Mouse (Mus musculus) heart, embryonic 16.5 days (tissue): ENCODE data around the gene Spcs2. TPM values are rescaled to one million over a fixed set of nuclear protein-coding genes. Genes with fewer than 3 reads are reported as not detected.

ENCODE experiments used
- ATAC-seq: fragments of 200-750 bp; cut with Nextera tagmentation; replicated peaks from 2 replicates; pipeline ENCODE4 v1.8.0; 2017; ENCODE audit warnings: moderate number of reproducible peaks; ENCODE audit not compliant: insufficient read depth, low FRiP score; ENCODE audit errors: extremely low read depth
- H3K27ac ChIP-seq: fragments of 300-500 bp; sonication (generic); 2 replicates; pipeline ENCODE4 v1.5.1; 2014; ENCODE audit warnings: mild to moderate bottlenecking, low read length, control low read depth, moderate library complexity
- H3K27me3 ChIP-seq: fragments of 300-500 bp; sonication (generic); 2 replicates; pipeline ENCODE4 v1.6.1; 2014; ENCODE audit warnings: low read length, mixed read lengths; ENCODE audit not compliant: control insufficient read depth, insufficient read depth
- H3K36me3 ChIP-seq: fragments of 300-500 bp; sonication (generic); 2 replicates; pipeline ENCODE4 v1.6.1; 2014; ENCODE audit not compliant: control insufficient read depth, insufficient read depth
- H3K4me1 ChIP-seq: fragments of 300-500 bp; sonication (generic); 2 replicates; pipeline ENCODE4 v1.6.1; 2014; ENCODE audit warnings: low read length, mixed read lengths; ENCODE audit not compliant: control insufficient read depth, insufficient read depth
- H3K4me2 ChIP-seq: fragments of 300-500 bp; sonication (generic); 2 replicates; pipeline ENCODE4 v1.6.1; 2014; ENCODE audit warnings: low read depth, mild to moderate bottlenecking, control low read depth, low read length
- H3K4me3 ChIP-seq: fragments of 300-500 bp; sonication (generic); 2 replicates; pipeline ENCODE4 v1.5.1; 2014; ENCODE audit warnings: mild to moderate bottlenecking, control low read depth, low read length
- H3K9ac ChIP-seq: fragments of 300-500 bp; sonication (generic); 2 replicates; pipeline ENCODE4 v1.6.1; 2014; ENCODE audit warnings: low read length, control low read depth
- H3K9me3 ChIP-seq: fragments of 300-500 bp; sonication (generic); replicated peaks from 2 replicates; pipeline ENCODE4 v1.6.1; 2016; ENCODE audit warnings: low read length; ENCODE audit not compliant: control insufficient read depth
- WGBS: fragments of 180-500 bp; shearing (Covaris S2); extraction: QIAGEN DNeasy Blood & Tissue Kit; methylation state at CpG from one replicate; pipeline ENCODE4 v1.1.7; 2014; 5-methylcytosine and 5-hydroxymethylcytosine counted together
- polyA plus RNA-seq: library from polyadenylated mRNA; unstranded; fragments of >200 nt; fragmentation: Nextera tagmentation; extraction: Ambion mirVana; gene quantifications from 2 replicates; pipeline ENCODE4 v1.2.1, GENCODE M21; 2015

Gene Spcs2
- polyA plus RNA-seq, 1 experiment from 2014 or later = 224 TPM

DNA sequence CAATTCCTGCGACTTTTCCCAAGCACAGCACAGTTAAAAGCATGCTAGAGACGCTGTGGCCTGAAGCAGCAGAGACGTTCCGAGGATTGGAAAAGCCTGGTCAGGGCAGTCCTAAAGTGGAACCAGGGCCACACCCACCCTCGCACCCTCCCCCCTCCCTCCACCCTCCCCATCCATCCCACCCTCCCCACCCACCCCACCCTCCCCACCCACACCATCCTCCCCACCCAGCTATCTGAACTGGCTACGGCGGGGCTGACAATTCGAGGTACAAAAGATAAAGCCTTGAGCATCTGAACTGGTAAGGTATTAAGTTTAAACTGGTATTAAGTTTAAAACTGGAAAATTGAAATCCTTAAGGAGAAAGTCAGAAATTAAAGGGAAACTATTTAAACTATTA is 59.7 kb downstream of the Spcs2 start:
- no peak for ATAC-seq

DNA sequence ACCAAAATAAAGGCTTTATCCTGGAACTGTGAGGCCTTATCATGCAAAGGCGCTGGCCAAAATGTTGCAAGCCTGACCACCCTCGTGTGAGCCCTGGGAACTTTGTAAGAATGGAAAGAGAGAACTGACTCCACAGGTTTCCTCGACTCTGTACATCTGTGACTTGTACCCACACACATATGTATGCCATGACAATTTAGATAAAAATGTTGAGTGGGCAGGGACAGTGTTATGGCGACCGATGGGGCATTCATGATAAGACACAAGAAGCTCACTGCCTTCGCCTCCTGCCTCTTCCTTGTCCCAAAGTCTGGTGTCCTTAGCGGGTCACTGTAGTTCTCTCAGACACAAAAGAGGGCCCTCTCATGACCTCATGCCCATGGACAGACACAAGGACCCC is 64.1 kb downstream of the Spcs2 start:
- Histone ChIP-seq H3K27me3 (no peaks in the 10 kb centered on the region), H3K36me3 (no peaks in the 10 kb centered on the region), H3K4me3 (no peak overlapping the region), H3K4me2 (no peak overlapping the region), H3K4me1 (no peaks in the 10 kb centered on the region; the same call in none of the 2 replicates), H3K9ac (no peak overlapping the region), H3K27ac (no peak overlapping the region), H3K9me3 (no peaks in the 10 kb centered on the region)
- ATAC-seq = no peak
- 61% methylated on average over 7 of the region's 7 CpGs for WGBS

More for the DNA sequence above, 59.7 kb downstream of the Spcs2 start:
- Histone ChIP-seq H3K27me3 (no peaks in the 10 kb centered on the region), H3K9me3 (no peaks in the 10 kb centered on the region), H3K36me3 (no peaks in the 10 kb centered on the region), H3K4me1 (no peaks in the 10 kb centered on the region), H3K4me2 (no peak overlapping the region), H3K27ac (no peak overlapping the region), H3K4me3 (no peak overlapping the region), H3K9ac (no peak overlapping the region)
- WGBS = 45% methylated on average over 8 of the region's 8 CpGs

DNA sequence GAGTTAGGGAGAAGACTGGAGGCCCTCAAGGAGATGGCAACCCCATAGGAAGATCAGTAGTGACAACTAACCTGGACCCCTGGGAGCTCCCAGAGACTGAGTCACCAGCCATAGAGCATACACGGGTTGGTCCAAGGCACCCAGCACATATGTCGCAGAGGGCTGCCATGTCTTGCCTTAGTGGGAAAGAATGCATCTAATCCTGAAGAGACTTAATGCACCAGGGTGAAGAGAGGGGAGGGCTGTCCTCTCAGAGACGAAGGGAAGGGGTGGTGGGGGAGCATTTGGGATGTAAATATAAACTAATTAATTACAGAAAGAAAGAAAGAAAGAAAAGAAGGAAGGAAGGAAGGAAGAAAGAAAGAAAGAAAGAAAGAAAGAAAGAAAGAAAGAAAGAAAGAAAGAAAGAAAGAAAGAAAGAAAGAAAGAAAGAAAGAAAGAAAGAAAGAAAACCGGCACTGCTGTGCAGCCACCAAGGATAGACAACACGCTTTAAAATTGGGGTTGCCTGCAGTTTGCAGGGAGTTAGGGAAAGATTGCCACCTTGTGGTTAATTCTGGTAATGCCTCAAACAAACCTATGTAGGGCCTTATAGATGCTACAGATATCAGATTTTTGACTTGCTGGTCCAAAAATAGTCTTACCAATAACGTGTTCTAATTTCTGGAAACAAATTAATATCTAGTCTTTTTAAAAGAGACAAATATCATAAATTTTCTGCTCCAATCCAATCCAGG is 65.2 kb downstream of the Spcs2 start:
- no peaks in the 10 kb centered on the region for H3K27me3 ChIP-seq
- H3K9me3 ChIP-seq = peaks cover 3% of the 10 kb centered on the region
- no peak overlapping the region for H3K4me3 ChIP-seq
- H3K36me3 ChIP-seq = no peaks in the 10 kb centered on the region
- ATAC-seq = no peak
- no peak overlapping the region for H3K9ac ChIP-seq
- no peak overlapping the region for H3K27ac ChIP-seq
- 35% methylated on average over 6 of the region's 6 CpGs for WGBS
- no peaks in the 10 kb centered on the region; the same call in none of the 2 replicates for H3K4me1 ChIP-seq
- no peak overlapping the region for H3K4me2 ChIP-seq

DNA sequence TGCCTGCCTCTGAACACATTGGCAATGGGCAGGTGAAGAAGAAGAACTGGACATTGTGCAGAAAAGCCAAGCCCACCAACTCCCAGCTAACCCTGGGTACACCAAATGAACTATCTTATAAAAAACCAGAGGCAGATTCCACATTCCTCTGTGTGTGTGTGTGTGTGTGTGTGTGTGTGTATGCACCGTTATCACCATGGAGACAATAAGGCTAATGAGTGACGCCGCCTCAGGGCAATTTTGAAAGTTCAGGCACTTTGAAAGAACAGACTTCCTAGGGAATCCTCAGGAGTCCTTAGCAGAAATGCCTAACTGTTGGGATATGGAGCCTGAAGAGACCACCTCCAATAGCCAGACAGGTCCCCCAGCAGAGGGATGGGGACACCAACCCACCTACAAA is 66.0 kb downstream of the Spcs2 start:
- H3K27me3 ChIP-seq = no peaks in the 10 kb centered on the region
- no peak for ATAC-seq
- H3K36me3 ChIP-seq = no peaks in the 10 kb centered on the region
- H3K4me2 ChIP-seq = no peak overlapping the region
- peaks cover 3% of the 10 kb centered on the region for H3K9me3 ChIP-seq
- H3K27ac ChIP-seq = no peak overlapping the region
- 67% methylated on average over 3 of the region's 3 CpGs for WGBS
- H3K9ac ChIP-seq = no peak overlapping the region
- no peak overlapping the region for H3K4me3 ChIP-seq
- H3K4me1 ChIP-seq = no peaks in the 10 kb centered on the region; the same call in none of the 2 replicates

DNA sequence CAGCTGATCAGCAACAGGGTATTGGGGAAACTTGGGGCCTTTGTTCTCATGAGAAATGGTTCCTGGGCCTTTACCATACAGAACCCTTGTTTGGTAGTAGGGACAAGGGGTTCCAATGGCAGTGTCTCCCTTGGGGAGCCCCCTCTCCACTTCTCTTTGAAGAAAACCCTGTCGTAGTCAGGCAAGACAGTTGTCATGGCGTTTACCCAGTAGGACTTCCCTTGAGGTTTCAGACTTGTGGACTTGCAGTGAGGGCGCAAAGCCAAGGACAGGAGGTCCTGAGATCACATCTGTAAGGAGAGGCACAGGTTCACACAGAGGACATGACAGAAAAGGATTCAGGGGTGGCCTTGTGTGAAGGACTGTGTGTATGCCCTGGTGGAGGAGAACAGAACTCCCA is 66.8 kb downstream of the Spcs2 start:
- H3K9me3 ChIP-seq = peaks cover 7% of the 10 kb centered on the region

DNA sequence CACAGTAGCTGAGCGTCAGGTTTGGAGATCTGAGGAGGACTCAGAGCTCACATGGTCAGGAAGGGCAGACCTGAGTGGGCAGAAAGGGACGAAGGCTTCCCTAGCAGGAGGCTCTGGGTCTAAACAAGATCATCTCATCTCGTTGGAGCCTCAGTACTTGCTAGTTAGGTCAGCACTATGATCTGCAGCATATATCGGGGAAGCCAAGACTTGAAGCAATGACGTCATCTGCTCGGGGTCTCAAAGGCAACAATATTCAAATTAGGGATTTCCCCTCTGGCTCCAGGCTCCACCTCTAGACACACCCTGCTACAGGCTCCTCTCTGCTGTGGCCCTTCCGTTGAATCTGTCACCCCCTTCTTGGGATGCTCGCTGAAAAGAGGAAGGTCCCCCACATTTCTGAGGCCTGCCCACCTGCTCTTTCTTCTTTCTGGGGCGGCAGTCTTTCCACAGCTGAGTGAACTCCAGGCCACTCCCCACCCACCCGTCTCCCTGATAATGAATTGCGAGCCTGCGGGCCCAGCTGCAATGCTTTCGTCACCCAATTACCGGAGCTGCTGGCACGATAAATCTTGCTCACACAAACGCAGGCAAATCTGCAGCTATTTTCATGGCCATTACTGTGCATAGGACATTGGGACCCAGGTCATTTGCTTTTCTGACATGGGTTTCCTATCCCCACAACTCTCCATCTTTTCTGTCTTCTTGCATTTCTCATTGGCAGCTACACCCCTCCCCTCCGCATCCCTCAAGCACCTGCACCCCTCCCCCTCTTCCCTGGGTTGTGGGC is 67.9 kb downstream of the Spcs2 start:
- Histone ChIP-seq H3K27ac (no peak overlapping the region), H3K4me1 (no peaks in the 10 kb centered on the region; the same call in none of the 2 replicates), H3K36me3 (no peaks in the 10 kb centered on the region), H3K4me3 (no peak overlapping the region), H3K27me3 (no peaks in the 10 kb centered on the region), H3K9me3 (peaks cover 7% of the 10 kb centered on the region), H3K4me2 (peak overlapping the region; percentile 26), H3K9ac (no peak overlapping the region)
- 0 out of 2 replicates have a peak, but pooled peaks have one; percentile 6 for ATAC-seq
- 13% methylated on average over 17 of the region's 17 CpGs for WGBS

More for the DNA sequence above, 66.8 kb downstream of the Spcs2 start:
- Histone ChIP-seq H3K36me3 (no peaks in the 10 kb centered on the region), H3K27me3 (no peaks in the 10 kb centered on the region), H3K27ac (no peak overlapping the region), H3K4me1 (no peaks in the 10 kb centered on the region; the same call in none of the 2 replicates), H3K4me3 (no peak overlapping the region), H3K9ac (no peak overlapping the region), H3K4me2 (no peak overlapping the region)
- WGBS = 66% methylated on average over 3 of the region's 3 CpGs
- ATAC-seq = no peak

DNA sequence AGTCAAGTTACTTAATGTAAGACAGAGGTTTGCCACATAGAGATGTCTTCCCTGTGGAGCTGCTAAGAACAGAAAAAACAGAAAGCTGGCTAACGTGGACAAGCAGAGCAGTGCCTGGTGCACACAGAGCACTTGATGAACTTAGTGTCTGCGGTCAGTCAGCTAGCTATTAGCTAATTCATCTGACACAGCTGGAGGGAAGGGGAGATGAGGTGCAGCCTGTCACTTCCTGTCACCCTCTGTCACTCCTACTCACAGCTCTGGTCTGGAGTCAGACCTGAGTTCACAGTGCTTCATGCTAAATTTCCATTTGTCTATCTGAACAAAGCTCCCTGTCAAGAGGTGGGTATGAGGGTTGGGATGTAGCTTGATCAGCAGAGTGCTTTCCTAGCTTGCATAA is 69.2 kb downstream of the Spcs2 start:
- no peak for ATAC-seq
- Histone ChIP-seq H3K27ac (no peak overlapping the region), H3K4me3 (no peak overlapping the region), H3K4me1 (no peaks in the 10 kb centered on the region; the same call in none of the 2 replicates), H3K4me2 (no peak overlapping the region), H3K9ac (no peak overlapping the region), H3K27me3 (no peaks in the 10 kb centered on the region), H3K36me3 (no peaks in the 10 kb centered on the region), H3K9me3 (peaks cover 7% of the 10 kb centered on the region)
- WGBS = 41% methylated on average over 2 of the region's 2 CpGs

DNA sequence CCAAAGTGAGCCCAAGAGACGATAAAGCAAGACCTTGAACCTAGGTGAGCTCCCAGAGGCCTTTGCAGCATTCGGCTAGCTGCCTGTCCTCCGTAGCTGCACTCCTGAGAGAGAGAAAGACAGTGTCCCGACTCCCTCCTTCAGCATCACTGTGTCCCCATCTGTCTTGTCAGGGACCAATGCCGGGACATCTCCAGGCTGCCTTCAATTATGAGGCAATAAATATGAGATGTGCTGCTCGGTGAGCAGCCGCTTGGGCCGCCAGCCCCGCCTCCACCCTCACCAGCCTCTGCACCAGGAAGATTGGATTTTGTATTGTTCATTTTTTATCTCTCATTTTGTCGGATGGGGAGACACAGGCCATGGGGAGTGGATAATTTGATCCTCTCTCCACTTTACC is 72.4 kb downstream of the Spcs2 start:
- Histone ChIP-seq H3K36me3 (no peaks in the 10 kb centered on the region), H3K4me3 (no peak overlapping the region), H3K27me3 (no peaks in the 10 kb centered on the region), H3K9me3 (peaks cover 7% of the 10 kb centered on the region), H3K4me2 (no peak overlapping the region), H3K4me1 (no peaks in the 10 kb centered on the region; the same call in none of the 2 replicates), H3K27ac (no peak overlapping the region), H3K9ac (no peak overlapping the region)
- ATAC-seq = no peak
- 81% methylated on average over 10 of the region's 10 CpGs for WGBS

DNA sequence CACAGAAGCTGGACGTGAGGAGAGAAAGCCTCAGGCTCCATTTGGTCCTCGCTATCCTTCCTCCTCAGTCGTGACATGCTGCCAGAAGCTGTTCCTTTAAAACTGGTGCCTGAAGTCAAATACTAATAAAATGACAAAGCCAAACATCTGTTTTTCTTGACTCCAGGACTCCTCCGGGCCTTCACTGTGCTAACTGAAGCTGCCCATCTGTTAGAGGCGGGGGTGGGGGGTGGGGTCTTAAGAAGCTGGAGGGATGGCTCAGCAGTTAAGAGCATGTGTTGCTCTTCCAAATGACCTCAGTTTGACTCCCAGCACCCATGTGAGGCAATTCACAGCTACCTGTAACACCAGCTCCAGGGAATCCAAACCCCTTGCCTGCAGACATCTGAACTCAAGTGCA is 74.7 kb downstream of the Spcs2 start:
- peaks cover 7% of the 10 kb centered on the region for H3K9me3 ChIP-seq
- H3K27ac ChIP-seq = no peak overlapping the region
- H3K27me3 ChIP-seq = no peaks in the 10 kb centered on the region
- ATAC-seq = no peak
- no peak overlapping the region for H3K4me3 ChIP-seq
- no peaks in the 10 kb centered on the region for H3K36me3 ChIP-seq
- H3K9ac ChIP-seq = no peak overlapping the region
- no peak overlapping the region for H3K4me2 ChIP-seq
- WGBS = 58% methylated on average over 5 of the region's 5 CpGs
- no peaks in the 10 kb centered on the region for H3K4me1 ChIP-seq
